Mouse (Mus musculus) layer of hippocampus, adult 9-11 months (tissue): ENCODE measurements around the gene Nkx6-1.

Experiments
- DNase-seq: peaks from one replicate; pipeline ENCODE4 v3.0.0; 2022

Gene Nkx6-1

DNA sequence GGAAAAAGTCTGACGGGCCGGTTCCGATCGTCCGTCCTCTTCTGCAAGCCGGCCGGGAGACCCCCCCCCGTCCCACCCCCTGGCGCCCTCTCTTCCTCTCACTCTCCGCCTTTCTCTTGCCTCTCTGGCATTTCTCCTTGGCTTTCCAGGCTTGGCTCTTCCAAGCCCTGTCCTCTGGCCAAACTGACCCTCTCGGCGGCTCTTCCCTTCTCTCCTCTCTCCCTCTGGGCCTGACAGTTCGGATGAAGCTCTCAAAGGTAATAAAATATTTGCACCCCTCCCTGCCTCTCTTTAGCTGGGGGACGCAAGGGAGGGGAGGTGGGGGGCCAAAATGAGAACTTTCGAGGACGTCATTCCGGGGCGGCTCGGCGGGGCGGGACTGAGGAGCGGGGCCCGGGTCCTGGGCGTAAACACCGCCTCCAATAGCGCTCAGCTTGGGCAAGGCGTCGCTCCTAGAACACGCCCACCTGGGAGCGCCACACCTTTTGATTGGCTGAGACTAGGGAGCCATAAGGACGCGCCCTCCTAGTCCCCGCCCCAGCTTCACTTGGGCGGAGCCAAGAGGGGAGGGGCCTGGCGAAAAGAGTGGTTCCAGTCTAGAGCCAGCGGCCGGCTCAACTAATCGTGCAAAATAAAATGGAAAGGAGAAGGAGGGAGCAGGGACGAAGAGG lies at the start of gene Nkx6-1:
Gene Nkx6-1 (minus strand): TSS at position 52 of the 671 bp plus-strand sequence.
- peak; percentile 12 for DNase-seq

DNA sequence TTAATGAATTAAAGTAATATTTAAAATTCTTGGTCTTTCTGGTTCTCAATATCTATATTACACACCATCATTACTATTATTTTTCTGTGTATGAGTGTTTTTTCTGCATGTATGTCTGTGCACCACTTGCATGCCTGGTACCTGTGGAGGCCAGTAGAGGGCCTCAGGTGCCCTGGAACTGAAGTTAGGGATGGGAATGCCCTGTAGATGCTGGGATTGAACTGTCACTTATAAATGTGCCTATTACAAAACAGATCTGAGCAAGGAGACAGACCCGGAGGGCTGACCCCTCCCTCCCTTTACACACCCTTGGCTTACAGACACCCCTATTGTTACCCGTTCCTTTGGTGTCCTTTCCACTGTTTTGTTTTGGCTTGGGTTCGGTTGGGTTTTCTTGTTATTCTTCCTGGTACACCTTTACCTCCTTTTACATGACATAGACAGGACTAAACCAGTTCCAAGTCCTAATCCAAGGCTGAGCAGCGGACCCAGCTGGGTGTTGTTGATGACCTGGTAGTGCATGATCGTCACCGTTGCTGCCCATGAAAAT lies 48.3 kb upstream of the Nkx6-1 start:
- no peak for DNase-seq

DNA sequence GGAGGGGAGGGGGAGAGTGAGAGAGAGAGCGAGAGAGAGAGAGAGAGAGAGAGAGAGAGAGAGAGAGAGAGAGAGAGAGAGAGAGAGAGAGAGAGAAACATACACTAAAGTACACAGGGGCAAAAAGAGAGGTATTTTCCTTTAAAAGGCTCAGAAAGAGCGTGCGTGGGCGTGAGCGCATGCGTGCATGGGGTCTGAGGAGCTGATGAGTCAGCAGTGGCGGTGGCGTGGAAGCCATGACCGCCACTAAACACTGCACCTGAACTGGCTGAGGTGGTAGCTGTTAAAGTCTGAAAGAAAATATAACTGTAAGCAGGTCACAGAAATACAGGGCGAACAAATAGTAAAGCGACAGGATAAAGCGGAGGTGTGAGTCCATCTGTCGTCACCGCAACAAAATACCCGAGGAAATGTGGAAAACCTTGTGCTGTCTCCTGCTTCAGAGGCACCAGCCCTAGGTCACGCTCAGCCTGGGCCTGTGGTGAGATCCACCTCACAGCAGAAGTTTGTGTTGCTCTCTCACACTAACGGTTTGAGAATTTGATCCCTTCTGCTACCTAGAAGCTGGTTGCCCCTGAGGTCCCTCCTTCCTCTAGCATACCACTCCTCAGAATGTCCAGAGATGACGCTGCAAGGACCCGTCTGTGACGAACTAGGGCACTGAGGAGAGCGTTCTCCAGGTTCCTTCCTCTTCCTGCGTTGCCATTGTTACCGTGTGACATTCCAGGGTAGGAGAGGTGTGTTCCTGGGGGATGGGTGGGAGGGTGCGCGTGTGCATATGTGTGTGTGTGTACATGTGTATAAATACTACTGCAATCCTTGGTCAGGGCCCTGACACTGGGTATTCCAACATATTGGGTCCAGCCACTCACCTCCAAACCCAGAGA lies 38.8 kb upstream of the Nkx6-1 start:
- DNase-seq: no peak

DNA sequence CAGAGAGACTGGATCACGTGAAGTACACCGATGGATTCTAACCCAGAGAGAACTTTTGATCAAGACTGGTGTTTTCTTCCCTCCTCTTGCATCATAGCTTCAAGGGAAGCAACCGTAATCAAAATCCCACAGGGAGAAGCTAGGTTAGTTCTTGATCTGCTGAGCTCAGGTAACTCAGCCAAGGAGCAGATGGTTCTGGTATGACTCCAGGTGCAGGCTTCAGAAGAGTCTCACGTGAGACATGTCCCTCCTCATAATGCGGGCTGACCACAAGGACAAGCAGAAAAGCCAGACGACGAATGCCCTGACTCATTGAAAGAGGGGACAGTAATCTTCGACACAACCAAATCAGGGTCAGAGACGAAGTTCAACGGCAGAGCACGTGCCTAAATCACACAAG lies 37.8 kb upstream of the Nkx6-1 start:
- DNase-seq: no peak

DNA sequence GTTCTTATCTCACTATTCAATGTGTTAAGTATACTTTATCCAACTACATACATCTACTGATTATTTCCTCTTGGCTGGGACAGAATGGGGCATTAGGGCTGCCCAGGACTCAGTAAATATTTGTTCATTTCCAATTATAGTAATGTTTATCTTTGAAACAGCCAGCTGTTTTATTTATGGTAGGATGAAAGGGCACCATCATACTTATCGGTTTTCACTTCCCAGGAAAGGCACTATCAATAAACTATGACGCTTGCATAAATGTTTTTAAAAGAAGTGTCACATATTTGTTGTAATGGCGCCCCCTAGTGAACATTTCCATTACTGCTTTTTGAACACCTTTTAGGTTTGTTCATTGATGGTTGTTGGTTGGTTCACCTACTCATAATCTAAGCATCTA lies 35.8 kb upstream of the Nkx6-1 start:
- peak; percentile 6 for DNase-seq

DNA sequence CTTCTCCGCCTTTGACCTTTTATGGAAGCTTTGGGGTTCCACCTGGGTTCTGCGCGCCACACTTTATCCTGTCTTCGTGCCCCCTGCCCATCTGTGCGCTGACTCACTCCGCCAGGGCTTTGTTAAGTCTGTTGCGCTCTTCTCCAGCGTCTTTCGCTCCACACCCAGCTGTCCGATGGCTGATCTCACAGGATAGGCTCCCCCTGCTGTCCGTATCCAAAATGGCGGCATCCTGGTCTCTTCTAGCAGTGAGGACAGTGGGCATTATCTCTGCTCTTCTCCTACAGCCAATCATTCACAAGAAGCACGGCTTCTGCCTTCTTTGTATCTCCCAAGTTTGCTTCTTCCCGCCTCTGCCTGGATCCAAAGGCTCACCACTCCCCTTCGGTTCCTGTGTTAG lies 23.8 kb upstream of the Nkx6-1 start:
- no peak for DNase-seq

DNA sequence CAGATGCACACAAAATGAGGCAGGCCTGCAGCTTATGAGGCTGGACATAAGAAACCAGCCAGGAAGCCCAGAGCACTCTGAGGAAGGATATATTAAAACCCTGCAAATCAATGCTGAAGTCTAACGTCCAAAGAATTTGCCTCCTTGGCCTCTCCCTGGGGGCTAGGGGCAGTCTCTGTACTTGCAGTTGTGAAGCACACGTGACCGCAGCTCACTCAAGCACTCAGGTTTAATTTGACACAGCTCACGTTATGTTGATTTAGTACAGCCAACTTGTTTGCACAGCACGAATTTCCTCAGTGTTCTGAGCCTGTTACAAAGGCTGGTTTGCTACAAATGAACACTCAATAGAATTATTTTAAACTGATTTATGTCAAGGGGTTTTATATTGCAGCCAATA lies 18.5 kb upstream of the Nkx6-1 start:
- DNase-seq: no peak

DNA sequence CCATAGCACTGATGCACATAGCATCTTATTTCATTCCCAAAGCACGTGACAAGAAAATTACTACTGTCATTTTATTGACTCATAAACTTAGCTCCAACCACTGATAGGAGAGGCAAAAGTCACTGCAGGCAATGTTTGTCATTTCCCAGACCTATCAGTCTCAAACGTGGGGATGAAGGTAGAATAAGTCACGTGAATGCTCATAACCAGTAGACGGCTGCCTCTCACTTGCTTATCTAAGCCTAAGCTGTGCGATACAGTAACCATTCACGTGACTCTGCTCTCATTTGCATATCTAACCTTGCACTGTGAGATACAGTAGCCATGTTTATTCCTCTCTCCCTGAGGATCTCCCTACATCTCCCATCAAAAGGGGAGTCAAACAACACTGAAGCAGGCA lies 15.5 kb upstream of the Nkx6-1 start:
- DNase-seq: no peak

DNA sequence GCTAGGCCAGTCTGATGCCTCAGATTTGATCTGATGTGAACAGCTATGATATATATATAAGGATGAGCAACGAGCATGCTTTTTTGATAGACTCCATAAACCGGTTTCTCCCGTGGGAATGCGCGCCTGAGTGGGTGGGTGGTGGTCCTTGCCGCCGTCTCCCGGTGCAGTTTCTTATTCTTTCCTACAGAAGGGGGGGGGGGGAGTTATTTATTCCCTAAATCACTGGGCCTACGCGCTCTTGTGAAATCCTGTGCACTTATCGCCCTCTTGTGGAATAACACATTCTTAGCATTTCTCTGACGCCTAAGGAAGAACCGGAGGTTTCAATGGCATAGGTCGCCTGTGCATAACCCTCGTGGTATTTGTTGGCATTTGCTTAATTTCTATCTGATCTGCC lies 4.6 kb upstream of the Nkx6-1 start:
- peak; percentile 27 for DNase-seq

DNA sequence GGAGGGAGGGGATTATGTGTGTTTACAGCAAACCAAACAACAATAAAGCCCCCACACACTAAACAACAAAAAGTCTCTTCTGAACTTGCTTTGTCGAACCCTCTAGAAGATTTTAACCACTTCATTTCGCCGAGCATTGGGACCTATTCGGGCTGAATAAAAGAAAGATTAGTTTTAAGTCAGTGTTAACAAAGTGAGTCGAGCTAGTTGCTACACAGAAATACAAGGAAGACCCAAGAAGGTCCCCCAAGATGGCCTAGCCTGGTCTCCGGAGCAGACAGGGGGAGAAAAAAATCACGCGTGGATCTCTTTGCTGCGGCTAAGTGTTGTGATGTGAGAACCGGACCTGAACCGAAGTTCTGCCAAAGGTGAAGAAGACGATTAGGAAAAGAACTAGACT lies 3.7 kb upstream of the Nkx6-1 start:
- DNase-seq: no peak

DNA sequence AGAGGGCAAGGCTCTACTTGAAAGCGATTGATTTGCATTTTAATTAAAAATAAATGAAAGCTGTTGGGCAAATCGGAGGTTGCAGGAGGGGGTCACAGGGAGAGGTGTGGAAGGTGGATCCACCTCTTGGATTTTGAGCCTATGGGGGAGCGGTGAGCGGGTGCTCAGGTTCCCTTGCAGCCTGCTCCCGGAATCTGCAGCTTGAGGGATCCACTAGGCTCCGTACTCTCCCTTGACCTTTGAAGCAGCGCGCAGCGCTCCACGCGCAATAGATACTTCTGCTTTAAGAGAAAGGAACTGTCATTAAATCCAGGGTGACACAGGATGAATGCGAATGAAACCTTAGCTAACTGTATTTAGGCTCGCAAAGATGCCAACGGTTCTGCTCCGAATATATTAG lies 3.2 kb upstream of the Nkx6-1 start:
- no peak for DNase-seq

DNA sequence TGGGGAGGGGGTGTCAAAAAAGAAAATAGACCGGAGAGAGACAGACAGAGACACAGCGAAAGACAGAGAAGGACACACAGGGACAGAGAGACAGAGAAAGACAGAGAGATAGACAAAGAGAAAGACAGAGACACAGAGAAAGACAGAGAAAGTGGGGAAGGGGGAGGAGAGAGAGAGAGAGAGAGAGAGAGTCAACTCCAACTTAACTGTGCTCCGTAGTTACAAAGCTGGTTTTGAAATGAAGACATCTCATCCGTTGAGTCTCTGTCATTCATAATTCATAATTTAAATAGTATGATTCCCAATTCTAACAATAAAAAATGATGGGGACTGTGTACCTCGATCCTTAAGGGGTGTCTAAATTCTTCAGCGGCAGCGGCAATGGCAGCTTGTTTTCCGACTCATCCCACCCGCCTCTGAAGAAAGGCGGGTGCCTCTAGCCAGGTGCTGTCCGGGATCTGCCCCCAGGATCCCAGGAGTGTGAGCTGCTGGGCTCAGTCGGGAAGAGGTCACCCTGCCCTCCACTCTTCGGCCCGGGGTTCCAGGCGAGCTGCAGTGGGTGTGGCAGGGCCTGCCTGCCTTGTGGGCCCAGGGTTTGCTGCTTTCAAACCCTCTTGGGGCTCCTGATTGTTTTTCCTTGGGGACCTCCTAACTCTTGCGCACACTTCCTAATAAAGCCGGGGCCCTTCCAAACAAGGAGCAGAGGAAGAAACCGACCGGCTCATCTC lies 2.6 kb upstream of the Nkx6-1 start:
- no peak for DNase-seq

DNA sequence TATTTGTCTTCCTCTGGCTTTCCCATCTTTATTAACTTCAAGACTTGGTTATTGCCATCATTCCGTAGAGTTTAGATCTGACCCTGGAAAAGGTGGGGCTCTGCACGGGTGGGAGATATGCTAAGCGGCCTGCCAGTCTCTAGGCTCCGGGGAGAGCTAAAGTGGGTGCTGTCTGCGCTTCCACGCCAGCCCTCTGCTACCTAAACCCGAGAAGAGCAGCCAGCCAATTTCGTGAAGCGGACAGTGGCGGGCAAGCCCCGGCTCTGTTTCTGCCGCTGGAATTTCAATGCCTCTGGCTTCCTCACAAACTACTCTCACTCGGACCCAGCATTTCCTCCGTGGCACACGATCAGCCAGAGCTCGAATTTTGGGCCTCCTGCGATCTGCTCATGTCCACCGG lies 1.9 kb upstream of the Nkx6-1 start:
- no peak for DNase-seq

DNA sequence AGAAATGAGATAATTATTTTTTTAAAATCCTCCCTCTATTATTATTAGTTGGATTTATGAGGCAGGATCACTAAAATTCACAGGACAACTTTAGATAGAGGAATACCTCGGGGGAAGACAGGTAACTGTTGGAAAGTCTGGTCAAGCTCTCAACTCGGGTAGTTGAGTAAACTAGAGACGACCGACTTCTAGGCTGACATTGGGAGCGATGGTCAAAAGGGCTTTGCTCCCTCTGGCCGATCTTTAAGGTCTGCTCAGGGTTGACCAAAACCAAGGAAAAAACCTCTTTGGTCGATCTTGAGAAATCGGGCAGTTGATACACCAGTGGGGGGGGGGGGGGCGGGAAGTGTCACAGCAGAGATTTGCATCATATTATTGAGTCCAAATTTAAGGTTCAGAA lies 1.3 kb upstream of the Nkx6-1 start:
- DNase-seq: no peak

DNA sequence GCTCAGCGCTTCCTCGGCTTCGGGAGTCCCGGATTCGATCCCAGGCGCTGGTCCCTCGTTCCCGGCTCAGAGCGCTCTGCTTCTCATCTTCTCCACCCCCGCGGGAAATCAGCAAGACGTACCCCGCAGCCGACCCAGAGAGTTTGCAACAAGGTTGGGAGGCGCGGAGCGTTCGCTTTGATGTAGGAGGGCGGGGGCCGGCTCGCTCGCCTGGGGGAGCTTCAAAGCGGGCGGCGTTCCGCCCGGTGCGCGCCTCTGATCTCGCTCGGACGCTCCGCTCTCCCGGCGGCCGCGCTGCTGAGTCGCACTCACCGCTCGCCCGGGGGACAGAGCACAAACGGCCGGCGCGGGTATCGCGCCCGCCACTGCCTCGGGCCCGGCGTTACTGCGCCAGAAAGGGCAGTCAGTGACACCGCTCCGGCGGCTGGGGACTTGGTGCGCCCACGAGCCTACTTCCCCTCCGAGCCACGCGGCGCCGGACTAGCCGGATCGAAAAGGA lies 324 bp downstream of the Nkx6-1 start:
- no peak for DNase-seq

DNA sequence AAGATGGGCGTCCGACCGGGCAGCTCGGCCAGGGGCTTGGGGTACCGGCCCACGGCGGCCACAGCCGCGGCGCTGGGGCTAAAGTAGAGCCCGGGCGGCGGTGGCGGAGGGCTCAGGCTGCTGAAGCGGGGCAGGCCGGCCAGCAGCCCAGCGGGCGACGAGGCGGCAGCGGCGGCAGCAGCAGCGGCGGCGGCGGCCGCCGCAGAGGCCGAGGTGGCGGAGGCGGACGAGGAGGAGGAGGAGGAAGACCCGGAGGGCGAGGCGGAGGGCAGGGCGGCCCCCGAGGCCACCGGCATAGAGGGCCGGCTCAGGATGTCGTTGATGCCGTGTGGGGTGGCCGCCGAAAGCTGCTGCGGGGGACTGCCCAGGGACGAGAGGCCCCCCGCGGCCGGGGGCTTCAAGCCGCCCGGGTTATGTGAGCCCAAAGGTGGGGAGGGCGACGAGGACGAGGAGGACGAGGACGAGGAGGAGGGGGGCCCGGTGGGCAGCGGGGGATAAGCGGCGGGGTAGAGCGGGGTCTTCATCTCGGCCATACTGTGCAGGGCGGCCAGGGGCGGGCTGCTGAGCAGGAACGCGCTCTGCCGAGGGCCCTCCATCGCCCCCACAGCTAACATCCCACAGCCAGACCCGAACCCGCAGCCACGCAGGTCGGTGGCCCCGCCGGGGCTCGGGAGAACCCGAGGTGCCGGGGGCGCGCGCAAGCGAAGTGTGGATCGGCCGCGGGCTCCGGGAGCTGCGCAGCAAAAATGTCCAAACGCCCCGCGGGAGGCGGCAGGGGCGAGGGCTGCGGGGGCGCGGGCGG lies 974 bp downstream of the Nkx6-1 start:
- no peak for DNase-seq

DNA sequence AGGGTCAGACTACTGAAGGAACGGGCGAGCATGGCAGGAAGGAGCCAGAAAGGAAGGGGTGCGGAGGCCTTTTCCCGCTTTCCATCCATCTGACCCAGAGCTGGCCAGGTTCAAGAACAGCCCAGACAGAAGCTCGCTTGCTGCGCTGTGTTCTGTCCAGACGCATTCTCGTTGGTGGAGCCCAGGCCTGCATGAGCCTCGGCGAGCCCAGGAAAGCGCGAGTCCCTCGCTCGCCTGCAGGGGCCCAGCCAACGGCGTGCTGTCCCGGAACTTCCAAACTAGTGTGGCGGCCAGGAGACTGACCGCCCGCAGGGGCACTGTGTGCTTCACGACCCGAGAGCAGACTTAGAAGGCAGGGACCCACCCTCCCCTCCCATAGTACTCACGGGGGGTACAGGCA lies 1.6 kb downstream of the Nkx6-1 start:
- no peak for DNase-seq

DNA sequence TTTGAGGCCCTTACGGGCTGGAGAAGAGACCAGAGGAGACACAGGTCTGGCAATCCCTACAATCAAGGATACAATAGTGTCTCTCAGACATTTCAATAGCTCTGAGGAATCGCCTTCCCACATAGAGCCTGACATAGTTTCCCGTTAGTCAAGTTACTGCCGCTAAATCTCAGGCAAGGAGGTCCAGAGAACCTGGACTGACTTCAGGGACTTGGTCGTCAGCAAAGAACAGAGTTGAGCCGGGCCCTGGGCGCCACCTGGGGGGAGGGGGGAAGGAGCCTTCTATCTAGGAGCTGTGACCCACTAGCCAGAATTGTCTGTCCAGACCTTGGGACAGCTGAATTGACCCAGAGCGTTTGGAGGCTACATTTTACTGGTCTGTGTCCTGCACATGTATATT lies 2.3 kb downstream of the Nkx6-1 start:
- DNase-seq: no peak

DNA sequence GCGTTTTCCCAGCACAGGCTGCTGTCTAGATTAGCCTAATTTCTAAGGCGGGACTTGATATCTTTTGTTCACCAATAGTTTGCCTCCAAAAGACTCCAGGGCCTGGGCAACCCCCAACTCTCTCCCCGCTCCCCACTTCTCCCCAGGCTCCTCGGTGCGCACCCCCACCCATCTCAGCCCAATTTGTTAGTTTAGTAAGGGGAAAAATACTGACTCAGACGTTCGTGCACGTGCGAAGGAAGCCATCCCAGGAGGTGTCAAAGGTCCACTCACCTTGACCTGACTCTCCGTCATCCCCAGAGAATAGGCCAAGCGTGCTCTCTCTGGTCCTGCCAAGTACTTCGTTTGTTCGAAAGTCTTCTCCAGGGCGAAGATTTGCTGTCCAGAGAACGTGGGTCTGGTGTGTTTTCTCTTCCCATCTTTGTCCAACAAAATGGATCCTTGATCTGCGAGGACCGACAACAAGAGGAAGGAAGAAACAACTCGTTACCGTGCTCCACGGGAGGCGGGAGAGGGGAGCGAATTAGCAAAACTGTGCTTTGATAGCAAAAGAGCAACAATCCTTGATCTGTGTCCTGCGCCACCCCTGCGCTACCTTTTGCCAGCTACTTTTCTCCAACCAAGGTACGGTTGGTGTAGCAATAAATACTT lies 3.1 kb downstream of the Nkx6-1 start:
- DNase-seq: no peak

DNA sequence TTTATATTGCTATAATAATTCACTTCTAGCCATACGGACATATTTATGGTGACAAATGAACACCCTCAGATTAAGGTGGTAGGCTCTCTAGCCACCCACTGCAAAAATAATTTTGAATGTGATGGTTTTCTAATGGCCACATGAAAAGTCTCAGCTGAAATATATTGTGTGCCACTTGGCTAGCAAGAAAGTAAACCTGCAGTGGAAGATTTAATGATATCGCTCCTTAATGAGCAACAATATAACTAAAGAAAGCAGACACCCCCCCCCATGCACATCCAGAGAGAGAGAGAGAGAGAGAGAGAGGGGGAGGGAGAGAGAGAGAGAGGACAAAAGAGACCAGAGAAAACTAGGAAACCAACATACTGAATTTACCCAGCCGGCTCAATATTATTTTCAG lies 4.1 kb downstream of the Nkx6-1 start:
- no peak for DNase-seq

DNA sequence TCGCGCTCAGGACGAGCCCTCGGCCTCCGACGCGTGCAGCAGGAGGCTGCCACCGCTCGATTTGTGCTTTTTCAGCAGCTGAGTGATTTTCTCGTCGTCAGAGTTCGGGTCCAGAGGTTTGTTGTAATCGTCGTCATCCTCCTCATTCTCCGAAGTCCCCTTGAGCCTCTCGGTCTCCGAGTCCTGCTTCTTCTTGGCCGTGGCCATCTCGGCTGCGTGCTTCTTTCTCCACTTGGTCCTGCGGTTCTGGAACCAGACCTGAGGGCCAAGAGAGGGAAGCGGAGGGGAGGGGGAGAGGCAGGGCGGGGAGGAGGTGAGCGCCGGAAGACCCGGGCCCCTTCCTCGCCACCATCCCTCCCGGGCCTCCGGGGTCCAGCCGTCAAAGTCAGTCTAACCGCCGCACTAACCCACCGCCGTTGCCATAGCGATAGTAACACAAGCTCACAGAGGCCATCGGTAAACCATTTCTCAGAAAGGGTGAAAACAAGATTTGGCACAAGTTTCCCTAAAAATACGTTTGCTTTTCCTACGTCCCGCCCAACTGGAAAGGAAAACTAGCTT lies 5.3 kb downstream of the Nkx6-1 start:
- DNase-seq: no peak

DNA sequence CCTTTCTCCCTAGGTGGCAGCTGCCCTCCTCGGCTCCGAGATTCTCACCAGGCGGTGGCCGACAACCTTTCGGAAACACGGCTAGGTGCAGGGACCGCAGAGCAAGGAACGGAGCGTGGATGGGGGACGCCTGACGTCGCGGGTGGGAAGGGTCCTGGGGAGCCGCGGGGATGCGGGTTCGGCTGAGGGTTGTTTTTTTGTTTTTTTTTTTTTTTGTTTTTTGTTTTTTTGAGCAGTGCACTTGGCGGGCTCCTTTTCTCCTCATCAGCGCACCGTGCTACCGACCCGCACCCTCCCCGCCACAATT lies 5.9 kb downstream of the Nkx6-1 start:
- DNase-seq: no peak
